Mouse (Mus musculus) heart, embryonic 16.5 days (tissue): ENCODE measurements at regions not wholly inside any gene's neighbourhood (a gene's known extent, or its start where the extent isn't known, plus 50 kb on each side); places are given as distances from the start of the nearest gene placed in this dataset.

ENCODE experiments used
- ATAC-seq: fragments of 200-750 bp; cut with Nextera tagmentation; replicated peaks from 2 replicates; pipeline ENCODE4 v1.8.0; 2017; ENCODE audit warnings: moderate number of reproducible peaks; ENCODE audit not compliant: insufficient read depth, low FRiP score; ENCODE audit errors: extremely low read depth
- H3K27ac ChIP-seq: fragments of 300-500 bp; sonication (generic); 2 replicates; pipeline ENCODE4 v1.5.1; 2014; ENCODE audit warnings: mild to moderate bottlenecking, low read length, control low read depth, moderate library complexity
- H3K27me3 ChIP-seq: fragments of 300-500 bp; sonication (generic); 2 replicates; pipeline ENCODE4 v1.6.1; 2014; ENCODE audit warnings: low read length, mixed read lengths; ENCODE audit not compliant: control insufficient read depth, insufficient read depth
- H3K36me3 ChIP-seq: fragments of 300-500 bp; sonication (generic); 2 replicates; pipeline ENCODE4 v1.6.1; 2014; ENCODE audit not compliant: control insufficient read depth, insufficient read depth
- H3K4me1 ChIP-seq: fragments of 300-500 bp; sonication (generic); 2 replicates; pipeline ENCODE4 v1.6.1; 2014; ENCODE audit warnings: low read length, mixed read lengths; ENCODE audit not compliant: control insufficient read depth, insufficient read depth
- H3K4me2 ChIP-seq: fragments of 300-500 bp; sonication (generic); 2 replicates; pipeline ENCODE4 v1.6.1; 2014; ENCODE audit warnings: low read depth, mild to moderate bottlenecking, control low read depth, low read length
- H3K4me3 ChIP-seq: fragments of 300-500 bp; sonication (generic); 2 replicates; pipeline ENCODE4 v1.5.1; 2014; ENCODE audit warnings: mild to moderate bottlenecking, control low read depth, low read length
- H3K9ac ChIP-seq: fragments of 300-500 bp; sonication (generic); 2 replicates; pipeline ENCODE4 v1.6.1; 2014; ENCODE audit warnings: low read length, control low read depth
- H3K9me3 ChIP-seq: fragments of 300-500 bp; sonication (generic); replicated peaks from 2 replicates; pipeline ENCODE4 v1.6.1; 2016; ENCODE audit warnings: low read length; ENCODE audit not compliant: control insufficient read depth
- WGBS: fragments of 180-500 bp; shearing (Covaris S2); extraction: QIAGEN DNeasy Blood & Tissue Kit; methylation state at CpG from one replicate; pipeline ENCODE4 v1.1.7; 2014; 5-methylcytosine and 5-hydroxymethylcytosine counted together

GRCm38 (mm10) chr8:117959501-117959900 is 157.8 kb upstream of the Mphosph6 start:
- H3K9ac ChIP-seq, result no peak overlapping the region
- no peaks in the 10 kb centered on the region for H3K36me3 ChIP-seq
- H3K4me2 ChIP-seq, result no peak overlapping the region
- no peak for ATAC-seq
- no peaks in the 10 kb centered on the region for H3K27me3 ChIP-seq
- H3K27ac ChIP-seq, result no peak overlapping the region
- no peak overlapping the region for H3K4me3 ChIP-seq
- no peaks in the 10 kb centered on the region for H3K4me1 ChIP-seq
- H3K9me3 ChIP-seq, result no peaks in the 10 kb centered on the region
- 73% methylated on average over 8 of the region's 8 CpGs for WGBS

DNA sequence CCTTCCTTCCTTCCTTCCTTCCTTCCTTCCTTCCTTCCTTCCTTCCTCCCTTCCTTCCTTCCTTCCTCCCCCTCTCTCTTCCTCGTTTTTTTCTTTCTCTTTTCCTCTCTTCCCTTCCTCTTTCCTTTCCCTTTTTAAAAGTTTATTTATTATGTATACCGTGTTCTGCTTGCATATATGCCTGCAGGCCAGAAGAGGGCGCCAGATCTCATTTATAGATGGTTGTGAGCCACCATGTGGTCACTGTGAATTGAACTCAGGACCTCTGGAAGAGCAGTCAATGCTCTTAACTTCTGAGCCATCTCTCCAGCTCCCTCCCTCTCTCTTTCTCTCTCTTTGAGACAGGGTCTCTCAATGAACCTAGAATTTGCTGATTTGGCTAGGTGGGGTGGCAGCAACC is 157.2 kb upstream of the Mphosph6 start:
- Histone ChIP-seq H3K27ac (no peak overlapping the region), H3K4me1 (no peaks in the 10 kb centered on the region), H3K27me3 (no peaks in the 10 kb centered on the region), H3K4me2 (no peak overlapping the region), H3K9me3 (no peaks in the 10 kb centered on the region), H3K4me3 (no peak overlapping the region), H3K9ac (no peak overlapping the region), H3K36me3 (no peaks in the 10 kb centered on the region)
- no peak for ATAC-seq
- WGBS, result 41% methylated on average over 3 of the region's 3 CpGs

GRCm38 (mm10) chr8:117951656-117952055 is 149.9 kb upstream of the Mphosph6 start:
- H3K36me3 ChIP-seq, result no peaks in the 10 kb centered on the region
- no peaks in the 10 kb centered on the region for H3K4me1 ChIP-seq
- no peaks in the 10 kb centered on the region for H3K9me3 ChIP-seq
- H3K9ac ChIP-seq, result no peak overlapping the region
- 20% methylated on average over 5 of the region's 5 CpGs for WGBS
- ATAC-seq, result no peak
- H3K27me3 ChIP-seq, result no peaks in the 10 kb centered on the region
- H3K4me3 ChIP-seq, result no peak overlapping the region
- H3K27ac ChIP-seq, result no peak overlapping the region
- H3K4me2 ChIP-seq, result no peak overlapping the region

DNA sequence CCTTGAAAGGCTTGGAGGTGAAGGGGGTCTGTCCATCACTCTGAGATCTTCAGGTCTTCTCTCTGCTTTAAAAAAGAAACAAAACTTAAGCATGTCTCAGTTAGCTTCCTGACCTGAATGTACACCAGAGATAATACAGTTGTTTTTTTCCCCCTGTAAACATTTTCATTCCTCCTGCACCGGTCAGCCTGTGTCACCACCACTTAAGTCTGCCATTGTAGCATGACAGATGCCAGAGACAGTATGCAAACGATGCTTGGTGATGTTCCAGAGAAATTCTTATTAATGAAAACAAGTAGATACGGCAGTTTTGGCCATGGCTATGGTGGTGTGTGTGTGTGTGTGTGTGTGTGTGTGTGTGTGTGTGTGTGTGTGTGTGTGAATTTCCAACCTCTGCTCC is 144.8 kb upstream of the Mphosph6 start:
- no peak; the same call in 1 of the 2 replicates for ATAC-seq
- 31% methylated on average over 3 of the region's 3 CpGs for WGBS
- no peak overlapping the region for H3K27ac ChIP-seq

DNA sequence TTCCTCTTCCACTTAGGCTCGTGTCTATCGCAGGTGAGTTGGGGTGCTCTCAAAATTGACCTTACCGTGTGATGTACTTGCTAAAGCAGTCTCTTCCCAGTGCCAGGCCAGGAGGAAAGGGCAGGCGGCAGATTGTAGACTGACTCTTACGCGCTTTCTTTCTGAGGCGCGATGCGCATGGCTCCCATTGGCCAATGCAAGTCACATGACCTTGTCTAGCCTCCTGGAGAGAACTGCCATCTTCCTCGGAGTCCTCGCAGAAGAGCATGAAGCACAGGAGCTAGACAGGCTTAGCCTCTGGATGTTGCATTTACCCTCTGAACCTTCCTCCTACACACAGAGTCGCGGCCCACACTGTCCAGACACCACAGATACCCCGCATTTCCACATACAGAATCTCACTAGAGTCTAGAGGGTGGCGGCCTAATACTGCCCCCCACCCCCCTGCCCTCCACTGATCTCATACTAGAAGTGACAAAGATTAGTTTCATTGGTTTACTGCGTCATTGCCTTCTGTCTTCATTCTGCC is 132.9 kb upstream of the Mphosph6 start:
- Histone ChIP-seq H3K36me3 (no peaks in the 10 kb centered on the region), H3K4me1 (peaks cover 11% of the 10 kb centered on the region), H3K4me2 (peak overlapping the region; percentile 19), H3K27ac (0 out of 2 replicates have a peak overlapping the region, but pooled peaks have one; percentile 36), H3K27me3 (no peaks in the 10 kb centered on the region), H3K4me3 (no peak overlapping the region), H3K9ac (no peak overlapping the region), H3K9me3 (no peaks in the 10 kb centered on the region)
- peak; percentile 39; the same call in 1 of the 2 replicates for ATAC-seq
- 87% methylated on average over 16 of the region's 16 CpGs for WGBS

More for the DNA sequence above, 144.8 kb upstream of the Mphosph6 start:
- no peak overlapping the region for H3K9ac ChIP-seq
- H3K36me3 ChIP-seq, result no peaks in the 10 kb centered on the region
- no peak overlapping the region for H3K4me3 ChIP-seq
- peaks cover 3% of the 10 kb centered on the region; the same call in 1 of the 2 replicates for H3K4me1 ChIP-seq
- H3K27me3 ChIP-seq, result no peaks in the 10 kb centered on the region
- no peaks in the 10 kb centered on the region for H3K9me3 ChIP-seq
- H3K4me2 ChIP-seq, result no peak overlapping the region

GRCm38 (mm10) chr8:117930687-117931086 is 128.9 kb upstream of the Mphosph6 start:
- peaks cover 8% of the 10 kb centered on the region for H3K4me1 ChIP-seq
- no peaks in the 10 kb centered on the region for H3K27me3 ChIP-seq
- ATAC-seq, result no peak
- H3K4me2 ChIP-seq, result no peak overlapping the region
- no peak overlapping the region for H3K9ac ChIP-seq
- H3K27ac ChIP-seq, result no peak overlapping the region
- 66% methylated on average over 6 of the region's 6 CpGs for WGBS
- H3K36me3 ChIP-seq, result no peaks in the 10 kb centered on the region
- H3K4me3 ChIP-seq, result no peak overlapping the region
- H3K9me3 ChIP-seq, result no peaks in the 10 kb centered on the region

- H3K4me1 ChIP-seq, result no peaks in the 10 kb centered on the region; the same call in 1 of the 2 replicates
- H3K9ac ChIP-seq, result no peak overlapping the region
- 75% methylated on average over 12 of the region's 12 CpGs for WGBS
- no peaks in the 10 kb centered on the region for H3K9me3 ChIP-seq
- no peak overlapping the region for H3K4me2 ChIP-seq
- no peak overlapping the region for H3K4me3 ChIP-seq
- H3K27ac ChIP-seq, result no peak overlapping the region
- no peaks in the 10 kb centered on the region for H3K27me3 ChIP-seq
- ATAC-seq, result no peak
- H3K36me3 ChIP-seq, result no peaks in the 10 kb centered on the region
Measured at GRCm38 (mm10) chr8:117929606-117930005, 127.9 kb upstream of the Mphosph6 start.

- Histone ChIP-seq H3K4me2 (peak overlapping the region; percentile 3; the same call in 1 of the 2 replicates), H3K27me3 (no peaks in the 10 kb centered on the region), H3K9me3 (no peaks in the 10 kb centered on the region), H3K27ac (no peak overlapping the region), H3K36me3 (no peaks in the 10 kb centered on the region), H3K4me1 (peaks cover 10% of the 10 kb centered on the region), H3K4me3 (no peak overlapping the region), H3K9ac (no peak overlapping the region)
- peak; percentile 52 for ATAC-seq
- WGBS, result 38% methylated on average over 6 of the region's 6 CpGs
Measured at GRCm38 (mm10) chr8:117923296-117923695, 121.6 kb upstream of the Mphosph6 start.

- Histone ChIP-seq H3K36me3 (no peaks in the 10 kb centered on the region), H3K9ac (no peak overlapping the region), H3K27ac (no peak overlapping the region), H3K27me3 (no peaks in the 10 kb centered on the region; the same call in 1 of the 2 replicates), H3K4me2 (no peak overlapping the region), H3K9me3 (no peaks in the 10 kb centered on the region), H3K4me1 (no peaks in the 10 kb centered on the region), H3K4me3 (no peak overlapping the region)
- 44% methylated on average over 8 of the region's 8 CpGs for WGBS
- ATAC-seq, result no peak
Measured at GRCm38 (mm10) chr8:117903052-117903451, 101.3 kb upstream of the Mphosph6 start.
